Comparison of ENCODE assay signal across 8 mouse cellular contexts in genomic region chr14:40956252-40957146, GRCm38 (mm10). TPM values are rescaled to one million over a fixed set of nuclear protein-coding genes. Genes with fewer than 3 reads are reported as not detected.
A peak's percentile ranks its signal among the peaks of the same experiment; 100 is the strongest.
DNase-seq lines count a peak whose midpoint lies in the region; ATAC-seq lines count a peak whose summit lies in the region.

No protein-coding gene starts in this region.

- H3K9me3 ChIP-seq in intestine, embryonic 15.5 days = no peaks in the 10 kb centered on the region
- H3K9me3 ChIP-seq in liver, embryonic 11.5 days (ENCODE audit: control insufficient read depth, low read length) = no peaks in the 10 kb centered on the region
- no peaks in the 10 kb centered on the region for H3K9me3 ChIP-seq in midbrain, embryonic 16.5 days (replicated peaks; ENCODE audit: control insufficient read depth, low read length, poor library complexity, severe bottlenecking)

- peak overlapping the region; percentile 11; the same call in 1 of the 2 replicates for H3K4me2 ChIP-seq in intestine, embryonic 15.5 days (replicated peaks)
- H3K4me2 ChIP-seq in liver, embryonic 11.5 days = peak overlapping the region; percentile 54
- H3K4me2 ChIP-seq in midbrain, embryonic 16.5 days (ENCODE audit: low read length) = peak overlapping the region; percentile 35

- intact Hi-C loops in left cerebral cortex, postnatal 25 days (cut with DNase I) = loop anchor here (5.0 kb wide), 1 partner anchor 649 kb away; no protein-coding TSS in a partner anchor

- H3K4me1 ChIP-seq in intestine, embryonic 15.5 days (replicated peaks) = peaks cover 56% of the 10 kb centered on the region
- H3K4me1 ChIP-seq in liver, embryonic 11.5 days (replicated peaks; ENCODE audit: control insufficient read depth, insufficient read depth, low read length) = peaks cover 86% of the 10 kb centered on the region
- peaks cover 50% of the 10 kb centered on the region for H3K4me1 ChIP-seq in midbrain, embryonic 16.5 days (ENCODE audit: control insufficient read depth, insufficient read depth, low read length)

- DNase-seq in left cerebral cortex, adult 11 months (ENCODE audit: low spot score) = peak; percentile 86
- no peak for DNase-seq in left cerebral cortex, postnatal 25 days (ENCODE audit: low spot score in 2 of 2)
- peak; percentile 44 for DNase-seq in cerebellum, adult 9-10 months
- peak; percentile 52 to 77 for DNase-seq in frontal cortex, postnatal 36 days (ENCODE audit: low spot score in 2 of 2)
- peak; percentile 69 for DNase-seq in liver, embryonic 11.5 days (ENCODE audit: low spot score)
- no peak for DNase-seq in urinary bladder, adult 2 months (ENCODE audit: low spot score)

- no peaks in the 10 kb centered on the region for H3K36me3 ChIP-seq in intestine, embryonic 15.5 days
- H3K36me3 ChIP-seq in liver, embryonic 11.5 days (ENCODE audit: control insufficient read depth, insufficient read depth, low read length) = no peaks in the 10 kb centered on the region
- no peaks in the 10 kb centered on the region for H3K36me3 ChIP-seq in midbrain, embryonic 16.5 days (ENCODE audit: control insufficient read depth, insufficient read depth, low read length)

- 37% methylated on average over 13 of the region's 13 CpGs for WGBS in intestine, embryonic 15.5 days
- 31% methylated on average over 13 of the region's 13 CpGs for WGBS in liver, embryonic 11.5 days
- WGBS in midbrain, embryonic 16.5 days = 18% methylated on average over 13 of the region's 13 CpGs

- H3K27ac ChIP-seq in intestine, embryonic 15.5 days = peak overlapping the region; percentile 78
- H3K27ac ChIP-seq in liver, embryonic 11.5 days (ENCODE audit: low read depth, low read length) = peak overlapping the region; percentile 86
- peak overlapping the region; percentile 81 for H3K27ac ChIP-seq in midbrain, embryonic 16.5 days (ENCODE audit: low read length)

- peak overlapping the region; percentile 24; the same call in 1 of the 2 replicates for H3K9ac ChIP-seq in intestine, embryonic 15.5 days
- peak overlapping the region; percentile 68 for H3K9ac ChIP-seq in liver, embryonic 11.5 days (ENCODE audit: low read depth, low read length)
- H3K9ac ChIP-seq in midbrain, embryonic 16.5 days (ENCODE audit: low read depth, low read length) = peak overlapping the region; percentile 43

- peak; percentile 68 for ATAC-seq in intestine, embryonic 15.5 days
- ATAC-seq in liver, embryonic 11.5 days (replicated peaks; ENCODE audit: low FRiP score) = peak; percentile 73
- peak; percentile 87 for ATAC-seq in midbrain, embryonic 16.5 days

- no peaks in the 10 kb centered on the region for H3K27me3 ChIP-seq in intestine, embryonic 15.5 days (replicated peaks)
- H3K27me3 ChIP-seq in liver, embryonic 11.5 days (replicated peaks; ENCODE audit: control insufficient read depth, insufficient read depth, low read length) = no peaks in the 10 kb centered on the region
- no peaks in the 10 kb centered on the region for H3K27me3 ChIP-seq in midbrain, embryonic 16.5 days (ENCODE audit: control insufficient read depth, insufficient read depth, low read depth, low read length)

- H3K4me3 ChIP-seq in intestine, embryonic 15.5 days (replicated peaks) = no peak overlapping the region
- no peak overlapping the region for H3K4me3 ChIP-seq in liver, embryonic 11.5 days (ENCODE audit: low read depth, low read length)
- no peak overlapping the region for H3K4me3 ChIP-seq in midbrain, embryonic 16.5 days (ENCODE audit: low read depth, low read length)

RNA-seq across cellular contexts. Expression of gene Tspan14, which starts 10.1 kb away (rescaled TPM):
- 10 to 100 TPM; 58.1 to 61.8 TPM for total RNA-seq in left cerebral cortex, postnatal 25 days (2021)
- polyA plus RNA-seq in intestine, embryonic 15.5 days (2015; fragmentation: Nextera tagmentation; extraction: Ambion mirVana) = 56.8 and 61.0 TPM in 2 replicates
- polyA plus RNA-seq in liver, embryonic 11.5 days (2014; fragmentation: Nextera tagmentation; extraction: Ambion mirVana) = 65.3 and 68.1 TPM in 2 replicates
- polyA plus RNA-seq in midbrain, embryonic 16.5 days (2015; fragmentation: Nextera tagmentation; extraction: Ambion mirVana) = 61.7 and 66.1 TPM in 2 replicates
- polyA plus RNA-seq in urinary bladder, adult 2 months (2012; rRNA removed) = 55.9 and 58.9 TPM in 2 replicates

RNA-seq across cellular contexts. Expression of gene Fam213a, which starts 57.1 kb away (rescaled TPM):
- total RNA-seq in left cerebral cortex, postnatal 25 days (2021) = 100 to 1,000 TPM; 115 to 120 TPM
- 51.6 and 54.4 TPM in 2 replicates for polyA plus RNA-seq in intestine, embryonic 15.5 days (2015; fragmentation: Nextera tagmentation; extraction: Ambion mirVana)
- polyA plus RNA-seq in liver, embryonic 11.5 days (2014; fragmentation: Nextera tagmentation; extraction: Ambion mirVana) = 78.2 and 84.8 TPM in 2 replicates
- polyA plus RNA-seq in midbrain, embryonic 16.5 days (2015; fragmentation: Nextera tagmentation; extraction: Ambion mirVana) = 105 and 111 TPM in 2 replicates
- 52.2 and 61.9 TPM in 2 replicates for polyA plus RNA-seq in urinary bladder, adult 2 months (2012; rRNA removed)

Comparison
In these comparisons a context has a peak if more than half of its experiments do, and no peak if none do; other contexts are left out.
1. DNase-seq: peak in left cerebral cortex, adult 11 months (single experiment), cerebellum, adult 9-10 months (single experiment), frontal cortex, postnatal 36 days (2 of 2) and liver, embryonic 11.5 days (single experiment); none in left cerebral cortex, postnatal 25 days (0 of 2) and urinary bladder, adult 2 months (single experiment).
2. Peak in every context shown above with its lines, with median percentiles within 50 percentile points of each other: ATAC-seq, H3K27ac ChIP-seq, H3K4me2 ChIP-seq and H3K9ac ChIP-seq.